Mouse (Mus musculus): ENCODE data around the gene Cyp2c68.
"Not testable (repeated sequence)": the region's sequence is repeated elsewhere in the genome, so short reads cannot be mapped to it uniquely, and the experiment has no call there.

Gene Cyp2c68

GRCm38 (mm10) chr19:39740920-39741319 lies at the start of gene Cyp2c68:
TSS of gene Cyp2c68 (minus strand) at chr19:39741054.
- DNase-seq, result no peak

- not testable (repeated sequence) for DNase-seq
These were observed 44.6 kb upstream of the Cyp2c68 start for GRCm38 (mm10) chr19:39785458-39785857.

- DNase-seq, result no peak
These were observed 4.5 kb upstream of the Cyp2c68 start for GRCm38 (mm10) chr19:39745357-39745756.

GRCm38 (mm10) chr19:39744361-39744760 lies 3.5 kb upstream of the Cyp2c68 start:
- DNase-seq, result not testable (repeated sequence)

GRCm38 (mm10) chr19:39711116-39711515 lies 29.7 kb downstream of the Cyp2c68 start:
- not testable (repeated sequence) for DNase-seq

GRCm38 (mm10) chr19:39665650-39666049 lies 75.2 kb downstream of the Cyp2c68 start:
- not testable (repeated sequence) for DNase-seq

- no peak for DNase-seq
These were observed 88.5 kb downstream of the Cyp2c68 start for GRCm38 (mm10) chr19:39652381-39652780.

- no peak for DNase-seq
These were observed 91.9 kb downstream of the Cyp2c68 start, which contains the start of gene Cyp2c67 for GRCm38 (mm10) chr19:39648938-39649337. TSS of gene Cyp2c67 (minus strand) at chr19:39649051.

GRCm38 (mm10) chr19:39647519-39647918 lies 93.3 kb downstream of the Cyp2c68 start:
- DNase-seq, result no peak

GRCm38 (mm10) chr19:39644551-39644950 lies 96.3 kb downstream of the Cyp2c68 start:
- not testable (repeated sequence) for DNase-seq

Data from cerebellum, postnatal 14 days (tissue).